Mouse (Mus musculus) intestine, embryonic 16.5 days (tissue): ENCODE results near the gene Acp6. TPM values are rescaled to one million over a fixed set of nuclear protein-coding genes. Genes with fewer than 3 reads are reported as not detected.
A peak's percentile ranks its signal among the peaks of the same experiment; 100 is the strongest.
"Not testable (repeated sequence)": the region's sequence is repeated elsewhere in the genome, so short reads cannot be mapped to it uniquely, and the experiment has no call there.

Experiments used
- ATAC-seq: fragments of 200-750 bp; cut with Nextera tagmentation; 2 replicates; pipeline ENCODE4 v1.8.0; 2017; ENCODE audit warnings: moderate TSS enrichment, moderate library complexity
- H3K27ac ChIP-seq: fragments of 300-500 bp; sonication (generic); 2 replicates; pipeline ENCODE4 v1.5.1; 2014; ENCODE audit warnings: mild to moderate bottlenecking, low read length
- H3K27me3 ChIP-seq: fragments of 300-500 bp; sonication (generic); replicated peaks from 2 replicates; pipeline ENCODE4 v1.6.1; 2014; ENCODE audit warnings: low read length, control low read depth, mixed read lengths; ENCODE audit not compliant: control insufficient read depth, insufficient read depth
- H3K36me3 ChIP-seq: fragments of 300-500 bp; sonication (generic); 2 replicates; pipeline ENCODE4 v1.6.1; 2014; ENCODE audit warnings: low read length, control low read depth; ENCODE audit not compliant: control insufficient read depth, insufficient read depth
- H3K4me1 ChIP-seq: fragments of 300-500 bp; sonication (generic); 2 replicates; pipeline ENCODE4 v1.6.1; 2014; ENCODE audit warnings: low read length, control low read depth, mixed read lengths; ENCODE audit not compliant: control insufficient read depth, insufficient read depth
- H3K4me2 ChIP-seq: fragments of 300-500 bp; sonication (generic); 2 replicates; pipeline ENCODE4 v1.6.1; 2014; ENCODE audit warnings: low read depth, low read length, control low read depth
- H3K4me3 ChIP-seq: fragments of 300-500 bp; sonication (generic); 2 replicates; pipeline ENCODE4 v1.5.1; 2014; ENCODE audit warnings: mild to moderate bottlenecking, low read length
- H3K9ac ChIP-seq: fragments of 300-500 bp; sonication (generic); 2 replicates; pipeline ENCODE4 v1.6.1; 2014; ENCODE audit warnings: low read depth, low read length
- H3K9me3 ChIP-seq: fragments of 300-500 bp; sonication (generic); 2 replicates; pipeline ENCODE4 v1.6.1; 2016; ENCODE audit warnings: low read length, control low read depth; ENCODE audit not compliant: control insufficient read depth
- WGBS: fragments of 180-500 bp; shearing (Covaris S2); extraction: QIAGEN DNeasy Blood & Tissue Kit; methylation state at CpG from one replicate; pipeline ENCODE4 v1.1.7; 2014; 5-methylcytosine and 5-hydroxymethylcytosine counted together
- polyA plus RNA-seq: library from polyadenylated mRNA; unstranded; fragments of >200 nt; fragmentation: Nextera tagmentation; extraction: Ambion mirVana; gene quantifications from 2 replicates; pipeline ENCODE4 v1.2.1, GENCODE M21; 2015

The Acp6 gene
- polyA plus RNA-seq, result 56.4 and 60.3 TPM in 2 replicates

DNA sequence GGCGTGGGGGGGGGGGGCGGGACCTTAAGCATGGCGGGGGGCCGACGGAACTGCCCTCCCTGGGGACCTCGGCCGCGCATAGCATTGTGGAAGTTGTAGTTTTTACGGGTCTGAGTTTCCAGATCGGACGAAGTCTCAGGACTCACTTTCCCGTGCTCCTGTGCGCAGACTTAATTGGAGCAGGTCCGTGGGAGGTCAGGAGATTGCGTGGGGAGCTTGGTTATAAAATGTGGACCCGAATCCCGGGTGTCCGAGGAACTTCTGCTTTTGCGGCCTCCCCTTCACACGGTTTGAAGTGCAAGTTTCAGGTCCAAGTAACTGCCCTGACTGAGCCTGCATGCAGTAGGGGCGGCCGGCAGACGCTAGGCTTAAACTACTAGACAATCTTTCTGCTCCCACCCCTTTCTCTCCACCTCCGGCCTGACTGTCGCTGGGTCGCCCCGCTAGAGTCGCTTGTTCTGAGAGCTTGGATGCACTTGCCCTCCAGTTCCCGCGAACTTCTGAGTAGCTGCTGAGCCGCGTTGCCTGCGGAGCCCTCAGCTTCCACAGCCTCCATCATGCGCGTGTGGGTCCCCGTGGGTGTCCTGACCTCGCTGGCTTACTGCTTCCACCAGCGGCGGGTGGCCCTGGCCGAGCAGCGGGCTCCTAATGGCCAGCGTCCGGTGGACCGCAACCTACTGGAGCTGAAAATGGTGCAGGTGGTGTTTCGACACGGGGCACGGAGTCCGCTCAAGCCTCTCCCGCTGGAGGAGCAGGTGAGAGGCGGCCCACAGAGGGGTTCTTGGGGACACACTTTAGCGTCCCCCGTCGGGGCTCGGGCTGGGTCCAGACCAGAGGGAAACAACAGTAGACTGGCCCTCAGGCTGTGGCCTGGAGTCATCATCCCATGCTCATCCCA, at the start of gene Acp6:
Acp6 (plus strand) TSS at position 167 of the 898 bp plus-strand sequence.
- peaks cover 8% of the 10 kb centered on the region; the same call in 1 of the 2 replicates for H3K4me1 ChIP-seq
- H3K9me3 ChIP-seq, result no peaks in the 10 kb centered on the region
- ATAC-seq, result peak; percentile 97
- H3K4me3 ChIP-seq, result peak within 1 kb of the TSS; percentile 98
- peak within 1 kb of the TSS; percentile 77 for H3K4me2 ChIP-seq
- no peaks in the 10 kb centered on the region for H3K27me3 ChIP-seq
- peak within 1 kb of the TSS; percentile 92 for H3K27ac ChIP-seq
- no peaks in the 10 kb centered on the region for H3K36me3 ChIP-seq
- H3K9ac ChIP-seq, result peak within 1 kb of the TSS; percentile 92
- WGBS, result under 1% methylated on average over 54 of the region's 54 CpGs

DNA sequence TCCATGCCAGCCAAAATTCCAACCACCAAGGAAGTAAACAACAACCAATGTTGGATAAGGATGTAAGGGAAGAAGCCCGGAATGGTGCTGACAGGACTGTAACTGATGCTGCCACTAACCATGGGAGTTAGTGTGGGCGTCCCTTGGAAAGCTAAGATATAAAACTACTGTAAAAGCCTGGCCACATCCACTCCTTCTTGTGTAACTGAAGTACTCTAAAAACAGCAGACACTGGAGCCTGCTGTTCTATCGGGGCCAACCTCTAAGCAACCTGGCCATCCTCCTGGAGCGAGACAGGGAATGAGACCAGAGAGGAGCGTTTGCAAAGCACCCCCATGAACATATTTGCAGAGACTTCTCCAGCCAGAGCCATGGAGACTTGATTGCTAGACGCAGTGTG, 41.1 kb upstream of the Acp6 start:
- H3K27me3 ChIP-seq, result no peaks in the 10 kb centered on the region
- no peaks in the 10 kb centered on the region for H3K4me1 ChIP-seq
- no peak overlapping the region for H3K9ac ChIP-seq
- H3K36me3 ChIP-seq, result no peaks in the 10 kb centered on the region
- H3K9me3 ChIP-seq, result no peaks in the 10 kb centered on the region
- no peak overlapping the region for H3K27ac ChIP-seq
- H3K4me3 ChIP-seq, result no peak overlapping the region
- ATAC-seq, result no peak
- WGBS, result 88% methylated on average over 6 of the region's 6 CpGs
- H3K4me2 ChIP-seq, result no peak overlapping the region

DNA sequence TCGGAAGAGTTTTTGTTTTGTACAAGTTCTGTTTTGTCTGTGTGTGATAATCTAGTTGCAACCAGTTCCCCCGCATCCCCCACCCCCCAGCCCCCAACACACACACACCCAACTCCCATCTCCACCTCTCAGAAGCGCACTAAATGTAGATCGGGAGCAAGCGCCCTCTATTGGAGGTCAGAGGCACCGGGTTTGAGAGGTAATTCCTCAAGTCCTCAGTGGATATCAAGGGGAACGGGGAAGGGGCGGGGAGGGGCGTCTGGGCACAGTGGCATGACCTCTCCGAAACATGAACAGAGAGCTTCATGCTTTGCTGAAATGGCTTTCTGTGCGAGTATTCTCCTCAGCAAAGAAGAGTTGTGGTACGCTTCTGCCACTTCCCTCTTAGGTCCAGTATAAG, 40.3 kb upstream of the Acp6 start:
- Histone ChIP-seq H3K36me3 (no peaks in the 10 kb centered on the region), H3K4me3 (no peak overlapping the region), H3K9me3 (no peaks in the 10 kb centered on the region), H3K27me3 (no peaks in the 10 kb centered on the region), H3K4me1 (no peaks in the 10 kb centered on the region), H3K27ac (no peak overlapping the region), H3K9ac (no peak overlapping the region), H3K4me2 (no peak overlapping the region)
- no peak for ATAC-seq
- WGBS, result 62% methylated on average over 12 of the region's 12 CpGs

DNA sequence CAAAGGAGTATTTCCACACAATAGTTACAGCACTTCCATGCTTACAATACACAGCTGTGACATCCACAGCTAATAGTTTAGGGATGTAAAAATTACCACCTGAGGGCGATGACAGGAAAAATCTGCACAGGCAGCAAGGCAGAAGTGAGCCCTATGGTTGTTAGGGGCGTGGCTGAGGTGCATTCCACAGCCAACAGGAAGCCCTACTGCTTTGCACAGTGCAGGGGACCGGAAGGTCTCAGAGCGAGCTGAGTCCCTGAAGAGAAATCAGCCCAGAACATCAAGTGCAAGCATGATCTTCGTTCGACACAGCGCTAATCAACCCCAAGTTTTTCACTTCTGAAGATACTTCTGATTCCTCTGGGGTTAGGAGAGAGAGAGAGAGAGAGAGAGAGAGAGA, 34.4 kb upstream of the Acp6 start:
- Histone ChIP-seq H3K9me3 (no peaks in the 10 kb centered on the region), H3K4me1 (no peaks in the 10 kb centered on the region), H3K4me2 (no peak overlapping the region), H3K27ac (no peak overlapping the region), H3K27me3 (no peaks in the 10 kb centered on the region), H3K4me3 (no peak overlapping the region), H3K9ac (no peak overlapping the region), H3K36me3 (no peaks in the 10 kb centered on the region)
- peak; percentile 80 for ATAC-seq
- 44% methylated on average over 7 of the region's 7 CpGs for WGBS

DNA sequence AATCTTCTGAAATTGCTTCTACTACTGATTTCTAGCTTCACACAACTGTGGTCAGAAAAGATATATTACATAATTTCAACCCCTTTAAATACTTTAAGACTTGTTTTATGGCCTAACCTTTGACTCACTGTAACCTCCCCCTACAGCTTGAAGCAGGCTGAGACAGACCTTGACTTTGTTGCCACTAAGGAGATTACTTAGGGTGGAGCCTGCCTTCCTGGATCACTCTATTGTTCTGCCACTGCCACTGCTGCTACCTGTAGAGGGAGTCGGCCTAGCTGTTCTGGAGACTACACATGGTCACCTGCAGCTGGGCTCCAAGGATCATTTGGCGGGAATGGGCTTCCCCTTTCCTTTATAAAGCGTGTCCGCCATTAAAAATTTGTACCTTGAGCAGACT, 29.2 kb upstream of the Acp6 start:
- ATAC-seq, result peak; percentile 77
- H3K4me3 ChIP-seq, result no peak overlapping the region
- no peak overlapping the region for H3K9ac ChIP-seq
- H3K4me2 ChIP-seq, result no peak overlapping the region
- WGBS, result 79% methylated on average over 4 of the region's 4 CpGs
- H3K36me3 ChIP-seq, result no peaks in the 10 kb centered on the region
- no peaks in the 10 kb centered on the region for H3K4me1 ChIP-seq
- H3K27ac ChIP-seq, result no peak overlapping the region
- H3K9me3 ChIP-seq, result no peaks in the 10 kb centered on the region
- H3K27me3 ChIP-seq, result no peaks in the 10 kb centered on the region

DNA sequence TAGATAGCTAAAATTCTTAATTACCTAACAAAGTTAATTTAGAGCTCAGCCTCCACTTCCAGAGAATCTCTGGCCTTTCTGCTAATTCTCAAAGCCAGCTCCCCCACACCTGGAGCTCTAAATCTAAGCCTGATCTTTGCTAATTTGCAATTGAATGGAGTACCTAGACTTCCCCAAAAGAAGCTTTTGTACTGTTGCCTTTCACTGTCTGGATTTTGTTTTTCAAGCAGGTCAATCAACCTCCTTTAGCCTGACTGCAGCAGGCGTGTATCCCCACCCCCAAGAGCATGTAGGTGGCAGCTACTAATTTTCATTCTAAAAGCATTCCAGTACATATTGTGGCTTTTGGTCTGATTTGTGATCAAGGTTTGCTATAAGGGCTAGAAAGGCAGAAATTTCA, 20.9 kb upstream of the Acp6 start:
- WGBS, result 84% methylated on average over 1 of the region's 1 CpGs
- not testable (repeated sequence) for H3K4me2 ChIP-seq

DNA sequence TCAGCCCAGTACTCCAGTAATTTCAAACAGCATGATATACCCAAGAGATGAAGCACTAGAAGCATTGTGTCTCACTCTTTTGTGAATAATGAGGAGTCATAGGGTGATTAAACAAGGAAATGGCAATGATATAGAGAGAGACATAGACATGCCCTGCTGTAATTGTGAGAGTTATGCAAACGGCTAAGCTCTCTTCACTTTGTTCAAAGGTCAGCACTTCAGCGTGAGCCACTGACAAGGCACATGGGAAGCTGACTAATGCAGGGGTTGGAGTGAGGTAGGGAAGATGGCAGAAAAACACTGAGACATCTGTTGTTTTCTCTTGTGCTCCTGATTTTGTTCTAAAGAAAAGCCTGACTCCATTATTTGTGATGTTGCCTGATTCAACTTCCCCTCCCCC, 7.5 kb upstream of the Acp6 start:
- Histone ChIP-seq H3K4me1 (no peaks in the 10 kb centered on the region), H3K36me3 (no peaks in the 10 kb centered on the region), H3K4me2 (no peak overlapping the region), H3K27me3 (no peaks in the 10 kb centered on the region), H3K27ac (peak overlapping the region; percentile 45; the same call in 1 of the 2 replicates), H3K9me3 (no peaks in the 10 kb centered on the region), H3K9ac (no peak overlapping the region), H3K4me3 (no peak overlapping the region)
- WGBS, result 38% methylated on average over 2 of the region's 2 CpGs
- ATAC-seq, result peak; percentile 96

More for the DNA sequence above, 20.9 kb upstream of the Acp6 start:
- H3K9me3 ChIP-seq, H3K27me3 ChIP-seq, H3K4me3 ChIP-seq, ATAC-seq, H3K9ac ChIP-seq, H3K27ac ChIP-seq, H3K36me3 ChIP-seq, H3K4me1 ChIP-seq: not testable (repeated sequence)

DNA sequence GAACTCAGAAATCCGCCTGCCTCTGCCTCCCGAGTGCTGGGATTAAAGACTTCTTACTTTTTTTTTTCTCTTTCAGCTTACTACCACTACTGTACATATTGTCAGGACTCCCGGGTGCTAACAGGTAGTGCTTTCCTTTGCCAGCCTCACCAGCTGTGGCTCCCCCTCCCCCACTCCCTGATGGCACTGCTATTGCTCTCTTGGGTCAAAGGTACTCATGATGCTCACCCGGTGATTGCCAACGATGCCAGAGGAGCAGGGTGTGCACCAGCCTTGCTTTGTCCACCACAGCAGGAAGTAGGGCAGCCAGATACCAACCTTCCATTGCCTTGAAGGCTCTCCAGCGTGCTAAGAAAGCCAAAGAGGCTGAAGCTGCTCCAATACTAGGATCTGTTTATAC, 2.1 kb upstream of the Acp6 start:
- no peak overlapping the region for H3K27ac ChIP-seq
- no peaks in the 10 kb centered on the region for H3K27me3 ChIP-seq
- H3K4me2 ChIP-seq, result no peak overlapping the region
- H3K4me3 ChIP-seq, result no peak overlapping the region
- no peak for ATAC-seq
- H3K9me3 ChIP-seq, result no peaks in the 10 kb centered on the region
- peaks cover 8% of the 10 kb centered on the region; the same call in 1 of the 2 replicates for H3K4me1 ChIP-seq
- 91% methylated on average over 6 of the region's 6 CpGs for WGBS
- H3K9ac ChIP-seq, result no peak overlapping the region
- H3K36me3 ChIP-seq, result no peaks in the 10 kb centered on the region

DNA sequence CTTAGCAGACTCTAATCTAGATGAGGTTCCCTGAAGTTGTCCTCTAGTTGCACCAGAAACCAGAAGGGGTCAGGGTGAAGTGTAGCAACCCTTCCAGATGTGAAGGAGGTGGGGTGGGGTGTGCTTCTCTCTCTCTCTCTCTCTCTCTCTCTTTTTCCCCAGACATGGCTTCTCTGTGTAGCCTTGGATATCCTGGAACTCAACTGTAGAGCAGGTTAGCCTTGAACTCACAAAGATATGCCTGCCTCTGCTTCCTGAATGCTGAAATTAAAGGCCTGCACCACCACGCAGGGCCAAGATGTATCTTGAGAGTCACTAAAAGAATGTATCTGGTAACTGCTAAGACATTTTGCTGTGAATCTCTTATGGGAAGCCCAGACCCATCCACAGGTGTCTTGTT, 1.3 kb upstream of the Acp6 start:
- ATAC-seq, result no peak
- WGBS, result 100% methylated on average over 1 of the region's 1 CpGs
- Histone ChIP-seq H3K27me3 (no peaks in the 10 kb centered on the region), H3K4me2 (no peak overlapping the region), H3K36me3 (no peaks in the 10 kb centered on the region), H3K9ac (no peak overlapping the region), H3K4me1 (peaks cover 8% of the 10 kb centered on the region; the same call in 1 of the 2 replicates), H3K4me3 (no peak overlapping the region), H3K27ac (no peak overlapping the region), H3K9me3 (no peaks in the 10 kb centered on the region)
